Mouse (Mus musculus) thymus, adult 2 months (tissue): ENCODE measurements around the gene Sp3.
"Not testable (repeated sequence)": the region's sequence is repeated elsewhere in the genome, so short reads cannot be mapped to it uniquely, and the experiment has no call there.

Source experiments
- CTCF ChIP-seq: fragments of 200-500 bp; IDR thresholded peaks from 2 replicates; pipeline ENCODE4 v1.5.1; 2012; ENCODE audit warnings: mild to moderate bottlenecking, control low read depth, low read length, moderate library complexity, borderline replicate concordance; ENCODE audit not compliant: control insufficient read depth, poor library complexity, insufficient read depth; ENCODE audit errors: extremely low read depth
- POLR2A ChIP-seq: fragments of 200-500 bp; IDR thresholded peaks from 2 replicates; pipeline ENCODE4 v1.6.1; 2012; ENCODE audit warnings: mild to moderate bottlenecking, low read length, control low read depth, moderate library complexity; ENCODE audit not compliant: control insufficient read depth, poor library complexity, insufficient read depth; ENCODE audit errors: extremely low read depth

- not testable (repeated sequence) for TF ChIP-seq CTCF, POLR2A
Observed at GRCm38 (mm10) chr2:72988945-72989344, 8.7 kb upstream of the Sp3 start.
